Mouse (Mus musculus): ENCODE results near the gene Eid2. TPM values are rescaled to one million over a fixed set of nuclear protein-coding genes. Genes with fewer than 3 reads are reported as not detected.
A peak's percentile ranks its signal among the peaks of the same experiment; 100 is the strongest.
"Not testable (repeated sequence)": the region's sequence is repeated elsewhere in the genome, so short reads cannot be mapped to it uniquely, and the experiment has no call there.

Gene Eid2
- total RNA-seq (2015; ENCODE audit: low replicate concordance) (10.1 TPM in 1 of 2 replicates, not detected in the other), total RNA-seq (2017; ENCODE audit: low replicate concordance) (3.3 TPM in 1 of 2 replicates, not detected in the other)

- ATAC-seq (replicated peaks; ENCODE audit: low FRiP score, poor library complexity, severe bottlenecking), result no peak
These were observed at the start of gene Eid2 for GRCm38 (mm10) chr7:28267129-28268041. TSS of gene Eid2 (plus strand) at chr7:28267881.

- not testable (repeated sequence) for ATAC-seq (replicated peaks; ENCODE audit: low FRiP score, poor library complexity, severe bottlenecking)
These were observed 48.5 kb upstream of the Eid2 start for GRCm38 (mm10) chr7:28218951-28219740.

- not testable (repeated sequence) for ATAC-seq (replicated peaks; ENCODE audit: low FRiP score, poor library complexity, severe bottlenecking)
These were observed 40.8 kb upstream of the Eid2 start for GRCm38 (mm10) chr7:28226836-28227235.

GRCm38 (mm10) chr7:28227421-28227820 lies 40.3 kb upstream of the Eid2 start:
- not testable (repeated sequence) for ATAC-seq (replicated peaks; ENCODE audit: low FRiP score, poor library complexity, severe bottlenecking)

- ATAC-seq (replicated peaks; ENCODE audit: low FRiP score, poor library complexity, severe bottlenecking), result not testable (repeated sequence)
These were observed 23.7 kb upstream of the Eid2 start for GRCm38 (mm10) chr7:28243943-28244342.

- ATAC-seq (replicated peaks; ENCODE audit: low FRiP score, poor library complexity, severe bottlenecking), result no peak
These were observed 18.7 kb upstream of the Eid2 start for GRCm38 (mm10) chr7:28248957-28249356.

- no peak for ATAC-seq (replicated peaks; ENCODE audit: low FRiP score, poor library complexity, severe bottlenecking)
These were observed 15.7 kb upstream of the Eid2 start for GRCm38 (mm10) chr7:28251976-28252375.

GRCm38 (mm10) chr7:28254591-28254990 lies 13.1 kb upstream of the Eid2 start:
- ATAC-seq (replicated peaks; ENCODE audit: low FRiP score, poor library complexity, severe bottlenecking), result no peak

GRCm38 (mm10) chr7:28255476-28255875 lies 12.2 kb upstream of the Eid2 start:
- ATAC-seq (replicated peaks; ENCODE audit: low FRiP score, poor library complexity, severe bottlenecking), result no peak

GRCm38 (mm10) chr7:28262861-28263260 lies 4.8 kb upstream of the Eid2 start:
- ATAC-seq (replicated peaks; ENCODE audit: low FRiP score, poor library complexity, severe bottlenecking), result no peak

GRCm38 (mm10) chr7:28263786-28264185 lies 3.9 kb upstream of the Eid2 start:
- no peak for ATAC-seq (replicated peaks; ENCODE audit: low FRiP score, poor library complexity, severe bottlenecking)

GRCm38 (mm10) chr7:28265391-28265790 lies 2.3 kb upstream of the Eid2 start:
- no peak for ATAC-seq (replicated peaks; ENCODE audit: low FRiP score, poor library complexity, severe bottlenecking)

GRCm38 (mm10) chr7:28268042-28268531 lies 406 bp downstream of the Eid2 start:
- ATAC-seq (replicated peaks; ENCODE audit: low FRiP score, poor library complexity, severe bottlenecking), result no peak

- no peak for ATAC-seq (replicated peaks; ENCODE audit: low FRiP score, poor library complexity, severe bottlenecking)
These were observed 895 bp downstream of the Eid2 start for GRCm38 (mm10) chr7:28268576-28268975.

GRCm38 (mm10) chr7:28269355-28269754 lies 1.7 kb downstream of the Eid2 start:
- no peak for ATAC-seq (replicated peaks; ENCODE audit: low FRiP score, poor library complexity, severe bottlenecking)

- no peak for ATAC-seq (replicated peaks; ENCODE audit: low FRiP score, poor library complexity, severe bottlenecking)
These were observed 4.1 kb downstream of the Eid2 start for GRCm38 (mm10) chr7:28271761-28272160.

- no peak for ATAC-seq (replicated peaks; ENCODE audit: low FRiP score, poor library complexity, severe bottlenecking)
These were observed 9.5 kb downstream of the Eid2 start for GRCm38 (mm10) chr7:28277237-28277614.

GRCm38 (mm10) chr7:28277615-28278278 lies 10.1 kb downstream of the Eid2 start, which contains the start of gene Eid2b:
TSS of gene Eid2b (plus strand) at chr7:28277739.
- peak; percentile 94 for ATAC-seq (replicated peaks; ENCODE audit: low FRiP score, poor library complexity, severe bottlenecking)

GRCm38 (mm10) chr7:28278279-28278652 lies 10.6 kb downstream of the Eid2 start:
- ATAC-seq (replicated peaks; ENCODE audit: low FRiP score, poor library complexity, severe bottlenecking), result no peak

- ATAC-seq (replicated peaks; ENCODE audit: low FRiP score, poor library complexity, severe bottlenecking), result no peak
These were observed 12.9 kb downstream of the Eid2 start for GRCm38 (mm10) chr7:28280630-28281029.
